Mouse (Mus musculus) cortical plate, adult 2 months (tissue): ENCODE results near the gene Nt5dc2. TPM values are rescaled to one million over a fixed set of nuclear protein-coding genes. Genes with fewer than 3 reads are reported as not detected.

Source experiments
- H3K27ac ChIP-seq: fragments of 200-500 bp; 2 replicates; pipeline ENCODE4 v1.5.1; 2012; ENCODE audit warnings: low read length, control low read depth, inconsistent platforms; ENCODE audit not compliant: insufficient read depth
- H3K4me1 ChIP-seq: fragments of 200-500 bp; 2 replicates; pipeline ENCODE4 v1.6.1; 2011; ENCODE audit warnings: low read length; ENCODE audit not compliant: control insufficient read depth, insufficient read depth
- H3K4me3 ChIP-seq: fragments of 200-500 bp; 2 replicates; pipeline ENCODE4 v1.5.1; 2011; ENCODE audit warnings: mild to moderate bottlenecking, low read length, control low read depth; ENCODE audit not compliant: insufficient read depth
- CTCF ChIP-seq: fragments of 200-500 bp; IDR thresholded peaks from 2 replicates; pipeline ENCODE4 v1.5.1; 2011; ENCODE audit warnings: mild to moderate bottlenecking, control low read depth, low read length; ENCODE audit not compliant: insufficient read depth; ENCODE audit errors: extremely low read depth
- POLR2A ChIP-seq: fragments of 200-500 bp; IDR thresholded peaks from 2 replicates; pipeline ENCODE4 v1.6.1; 2011; ENCODE audit warnings: mild to moderate bottlenecking, low read length, control low read depth; ENCODE audit not compliant: insufficient read depth; ENCODE audit errors: extremely low read depth
- polyA plus RNA-seq: library from polyadenylated mRNA; depleted of rRNA; stranded (reverse); fragments of >200 nt; gene quantifications from 2 replicates; pipeline ENCODE4 v1.2.3, GENCODE M21; 2012

Gene Nt5dc2
- polyA plus RNA-seq, 1 experiment = 13.0 TPM

DNA sequence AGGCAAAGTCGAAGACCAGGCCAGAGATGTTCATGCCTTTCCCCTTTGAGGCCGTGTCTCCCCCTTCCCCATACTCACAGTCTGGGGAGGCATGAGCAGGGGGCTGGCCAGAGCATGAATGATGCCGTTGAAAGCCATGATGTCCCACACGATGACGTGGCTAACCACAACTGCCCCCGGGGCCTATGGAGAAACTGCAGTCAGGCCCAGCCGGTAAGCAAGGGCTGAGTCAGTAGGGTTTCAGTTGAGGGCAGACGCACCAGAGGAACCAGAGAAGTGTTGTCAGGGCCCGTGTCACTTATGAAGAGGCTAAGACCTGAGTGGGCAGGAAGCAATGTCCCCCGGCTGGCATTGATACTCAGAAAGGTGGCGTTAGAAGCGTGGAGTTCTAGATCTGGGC is 8.8 kb downstream of the Nt5dc2 start:
- no peak overlapping the region for H3K4me3 ChIP-seq
- no peak overlapping the region for H3K27ac ChIP-seq
- TF ChIP-seq CTCF = no peak
- no peak for TF ChIP-seq POLR2A
- H3K4me1 ChIP-seq = no peaks in the 10 kb centered on the region

DNA sequence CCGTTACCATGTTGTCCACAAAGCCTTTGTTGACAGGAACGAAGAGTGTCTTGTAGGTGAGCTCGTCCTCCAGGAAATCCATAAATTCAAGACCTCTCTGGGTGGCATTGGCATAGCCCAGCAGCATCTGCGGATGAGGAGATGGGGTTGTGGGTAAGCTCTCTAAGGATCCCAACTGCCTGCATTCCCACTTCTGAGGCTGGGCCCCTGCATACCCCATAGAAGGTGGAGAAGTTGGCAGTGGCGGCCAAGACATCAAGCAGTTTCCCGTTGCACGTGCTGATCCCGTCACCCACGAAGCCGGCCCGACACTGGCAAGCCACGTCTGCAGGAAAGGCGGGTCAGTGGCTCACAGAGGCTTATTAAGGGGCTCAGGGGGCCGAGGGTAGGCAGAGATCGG is 9.3 kb downstream of the Nt5dc2 start:
- no peak overlapping the region for H3K4me3 ChIP-seq
- no peak overlapping the region for H3K27ac ChIP-seq

DNA sequence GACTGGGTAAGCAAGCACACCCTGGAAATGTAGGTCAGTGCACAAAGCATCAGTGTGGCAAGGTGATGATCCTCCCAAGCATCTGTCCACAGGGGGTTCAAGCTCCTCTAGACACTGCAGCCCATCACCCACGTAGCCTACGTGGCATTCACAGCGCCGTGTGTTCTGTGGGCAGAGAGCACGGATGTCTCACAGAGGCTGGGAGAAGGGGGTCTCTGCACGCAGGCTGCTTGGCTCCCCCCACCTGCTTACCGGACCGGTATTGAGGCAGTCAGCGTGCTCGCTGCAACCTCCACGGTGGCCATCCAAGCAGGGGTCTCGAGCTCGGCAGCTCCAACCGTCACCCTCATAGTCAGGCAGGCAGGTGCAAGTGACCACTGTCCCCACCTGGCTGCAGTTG is 10.2 kb downstream of the Nt5dc2 start:
- Histone ChIP-seq H3K27ac (no peak overlapping the region), H3K4me3 (no peak overlapping the region), H3K4me1 (no peaks in the 10 kb centered on the region)
- TF ChIP-seq POLR2A (no peak), CTCF (no peak)

More for the DNA sequence above, 9.3 kb downstream of the Nt5dc2 start:
- no peaks in the 10 kb centered on the region for H3K4me1 ChIP-seq
- TF ChIP-seq CTCF (no peak), POLR2A (no peak)

DNA sequence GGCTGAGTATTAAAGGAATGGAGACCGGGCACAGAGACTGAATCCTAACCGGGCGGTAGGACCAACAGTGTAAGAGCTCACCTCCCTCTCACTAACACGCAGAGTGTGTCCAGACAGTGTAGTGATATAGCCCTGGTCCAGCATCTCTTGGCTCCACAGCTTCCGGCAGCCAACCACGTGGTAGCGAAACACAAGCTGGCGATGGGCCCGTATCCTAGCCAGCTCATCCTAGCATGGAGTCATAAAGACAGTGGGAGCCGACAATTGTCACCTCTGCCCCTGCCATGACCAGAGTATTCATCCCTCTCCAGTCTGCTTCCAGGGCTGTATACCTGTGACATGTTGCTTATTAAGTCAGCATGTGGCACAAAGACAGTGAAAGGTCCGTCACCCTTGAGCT is 14.8 kb downstream of the Nt5dc2 start:
- H3K4me3 ChIP-seq = no peak overlapping the region
- TF ChIP-seq CTCF (no peak), POLR2A (no peak)
- no peaks in the 10 kb centered on the region for H3K4me1 ChIP-seq
- no peak overlapping the region for H3K27ac ChIP-seq

DNA sequence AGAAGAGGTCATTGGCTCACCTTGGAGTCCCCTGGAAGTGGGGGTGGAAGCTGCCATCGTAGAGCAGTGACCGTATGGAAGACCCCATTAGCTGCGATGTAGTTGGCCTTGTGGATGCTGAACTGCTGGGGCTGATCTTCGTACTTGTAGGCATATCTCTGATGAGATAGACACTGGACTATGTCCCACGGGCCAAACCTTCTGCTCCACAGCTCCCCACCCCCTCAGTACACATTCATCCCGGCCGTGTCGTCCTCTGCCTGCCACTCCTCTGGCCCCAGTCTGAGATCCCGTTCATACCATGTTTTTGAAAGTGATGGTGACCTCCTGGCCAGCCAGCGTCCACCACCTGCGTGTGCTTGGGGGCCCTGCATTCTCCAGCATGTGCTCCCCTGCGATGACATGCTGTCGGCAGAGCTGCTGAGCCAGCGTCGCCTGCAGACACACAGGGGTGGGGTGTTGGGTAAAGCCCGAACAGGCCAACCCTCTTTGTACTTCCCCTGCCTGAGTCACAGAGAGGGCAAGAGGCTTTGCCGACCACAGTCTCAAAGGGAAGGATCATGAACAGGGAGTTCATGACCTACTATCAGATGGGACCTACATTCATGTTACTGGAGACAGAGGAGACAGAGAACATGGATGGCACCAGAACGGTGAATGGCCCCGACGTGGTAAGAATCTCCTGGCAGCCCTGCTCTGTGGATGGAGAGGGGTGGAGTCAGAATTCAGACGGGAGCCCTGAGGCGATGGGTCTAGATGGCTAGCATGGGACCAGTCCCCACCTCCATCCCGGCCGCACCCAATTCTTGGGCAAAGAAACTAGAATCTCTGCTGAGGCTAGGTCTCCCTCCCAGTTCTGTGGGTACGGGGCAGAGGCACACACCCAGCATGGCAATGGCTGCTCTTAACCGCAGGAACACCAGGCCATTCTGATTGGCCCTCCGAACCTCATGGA is 29.6 kb downstream of the Nt5dc2 start:
- H3K4me3 ChIP-seq = no peak overlapping the region
- no peaks in the 10 kb centered on the region for H3K4me1 ChIP-seq
- TF ChIP-seq POLR2A (no peak), CTCF (no peak)
- no peak overlapping the region for H3K27ac ChIP-seq

DNA sequence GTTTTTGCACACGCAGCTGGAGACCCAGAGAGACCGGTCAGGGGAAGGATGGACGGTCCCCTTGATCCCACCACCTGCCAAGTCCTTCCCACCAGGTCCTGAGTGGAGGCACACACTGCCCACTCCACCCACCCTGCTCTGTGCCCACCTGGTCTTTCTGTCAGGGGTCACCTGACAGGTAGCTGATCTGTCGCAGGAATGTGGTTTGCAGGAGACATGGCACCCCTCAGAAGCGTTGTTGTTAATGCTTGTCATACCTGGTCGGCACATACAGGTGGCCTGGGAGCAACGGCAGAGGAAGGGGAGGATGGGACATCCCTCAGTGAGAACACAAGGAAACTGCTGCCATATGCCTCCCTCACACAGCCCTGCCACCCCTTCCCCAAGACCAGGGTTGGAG is 30.3 kb downstream of the Nt5dc2 start:
- Histone ChIP-seq H3K4me3 (no peak overlapping the region), H3K4me1 (no peaks in the 10 kb centered on the region), H3K27ac (no peak overlapping the region)
- TF ChIP-seq CTCF (no peak), POLR2A (no peak)

DNA sequence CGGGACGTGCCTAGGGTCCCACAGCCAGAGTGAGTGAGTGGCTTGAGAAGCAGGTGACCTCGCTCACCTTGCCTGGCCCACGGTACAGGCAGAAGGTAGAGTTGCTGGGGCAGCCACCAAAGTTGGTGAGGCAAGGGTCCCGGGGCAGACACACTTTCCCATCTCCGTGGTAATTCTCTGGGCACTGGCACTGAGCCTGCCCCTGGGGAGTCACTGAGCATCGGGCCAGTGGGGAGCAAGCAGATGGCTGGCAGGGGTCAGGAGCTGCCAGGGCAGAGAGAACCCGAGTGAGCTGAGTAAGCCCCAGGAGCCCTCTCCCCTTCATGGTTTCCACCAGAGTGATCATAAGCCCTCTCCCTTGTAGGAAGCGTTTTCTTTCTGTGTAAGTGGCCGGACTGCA is 30.8 kb downstream of the Nt5dc2 start:
- Histone ChIP-seq H3K4me3 (no peak overlapping the region), H3K4me1 (no peaks in the 10 kb centered on the region), H3K27ac (no peak overlapping the region)
- TF ChIP-seq POLR2A (no peak), CTCF (no peak)

DNA sequence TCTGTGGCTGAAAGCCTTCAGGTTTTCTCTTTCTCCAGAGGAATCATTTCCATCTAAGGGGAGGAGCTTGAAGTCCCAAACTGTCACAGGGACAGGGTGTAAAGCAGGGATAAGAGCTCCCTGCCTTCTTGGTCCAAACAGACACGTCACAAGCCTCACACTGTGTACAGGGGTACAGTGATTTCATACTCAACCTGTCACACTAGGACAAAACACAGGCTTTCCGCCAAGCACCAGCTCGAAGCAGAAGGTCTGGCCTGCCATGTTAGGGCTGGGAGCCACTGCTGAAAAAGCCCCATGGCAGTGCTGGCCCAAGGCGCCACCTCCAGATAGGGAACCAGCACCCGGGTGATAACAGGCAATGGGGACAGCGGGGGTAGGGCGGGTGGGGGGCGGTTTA is 33.2 kb downstream of the Nt5dc2 start:
- no peak overlapping the region for H3K4me3 ChIP-seq
- no peak overlapping the region for H3K27ac ChIP-seq
- 0 out of 2 replicates have a peak, but pooled peaks cover 3% of the 10 kb centered on the region for H3K4me1 ChIP-seq
- TF ChIP-seq CTCF (no peak), POLR2A (no peak)

DNA sequence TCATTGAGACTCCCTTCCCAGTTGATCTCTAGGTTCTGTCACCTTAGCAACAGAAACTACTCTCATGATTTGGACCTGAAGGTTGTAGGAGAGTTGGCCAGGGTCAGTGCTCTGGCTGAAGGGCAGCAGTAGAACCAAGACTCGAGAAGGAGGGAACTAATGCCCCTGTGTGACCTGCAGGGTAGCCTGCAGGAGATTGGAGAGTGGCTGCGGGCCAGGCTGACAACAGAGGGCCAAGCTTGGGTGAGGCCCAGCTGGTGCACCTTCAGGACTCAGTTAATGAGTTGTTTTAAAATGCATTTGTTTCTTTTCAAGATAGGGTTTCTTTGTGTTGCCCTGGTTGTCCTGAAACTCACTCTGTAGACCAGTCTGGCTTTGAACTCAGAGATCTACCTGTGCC is 34.2 kb downstream of the Nt5dc2 start:
- no peak overlapping the region for H3K27ac ChIP-seq
- TF ChIP-seq POLR2A (no peak), CTCF (no peak)
- H3K4me3 ChIP-seq = no peak overlapping the region
- 0 out of 2 replicates have a peak, but pooled peaks cover 3% of the 10 kb centered on the region for H3K4me1 ChIP-seq

DNA sequence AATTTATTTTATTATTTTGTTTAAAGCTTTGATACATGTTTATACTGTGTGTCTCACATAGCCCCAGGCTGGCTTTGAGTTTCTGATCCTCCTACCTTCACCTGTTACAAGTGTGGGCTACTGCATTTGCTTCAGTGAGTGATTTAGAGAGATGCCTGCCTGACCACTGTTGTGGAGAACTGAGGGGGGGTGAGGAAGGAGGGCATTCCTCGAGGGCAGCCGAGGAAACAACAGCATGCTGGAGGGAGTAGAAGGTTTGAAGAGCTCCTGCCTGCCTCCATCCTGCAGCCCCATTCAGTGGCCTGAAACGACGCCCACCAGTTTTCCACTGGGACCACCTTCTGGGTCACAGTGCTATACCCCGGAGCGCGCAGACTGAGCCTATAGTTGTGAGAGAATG is 34.6 kb downstream of the Nt5dc2 start:
- Histone ChIP-seq H3K4me3 (no peak overlapping the region), H3K4me1 (0 out of 2 replicates have a peak, but pooled peaks cover 3% of the 10 kb centered on the region), H3K27ac (no peak overlapping the region)
- TF ChIP-seq CTCF (no peak), POLR2A (no peak)
